Comparison of ENCODE assay signal across 7 mouse cellular contexts in genomic region chr4:151604481-151604880, GRCm38 (mm10).
DNase-seq lines count a peak whose midpoint lies in the region; ATAC-seq lines count a peak whose summit lies in the region.

No protein-coding gene starts in this region.

- H3K9me3 ChIP-seq in intestine, embryonic 14.5 days (ENCODE audit: control insufficient read depth, low read length): no peaks in the 10 kb centered on the region
- H3K9me3 ChIP-seq in midbrain, embryonic 13.5 days: no peaks in the 10 kb centered on the region

- 5% methylated on average over 16 of the region's 16 CpGs for WGBS in intestine, embryonic 14.5 days
- WGBS in midbrain, embryonic 13.5 days: 6% methylated on average over 16 of the region's 16 CpGs

- no peak overlapping the region for H3K27ac ChIP-seq in intestine, embryonic 14.5 days (ENCODE audit: low read depth)
- no peak overlapping the region for H3K27ac ChIP-seq in midbrain, embryonic 13.5 days

- DNase-seq in ZHBTc4 (ENCODE audit: low read depth, low spot score): peak; percentile 94
- DNase-seq in c-Kit-positive CD71-negative TER-119-negative erythroid progenitor cells, embryonic 14.5 days (ENCODE audit: low read depth): peak; percentile 71
- peak; percentile 73 to 78 for DNase-seq in gastrocnemius, postnatal 36 days
- DNase-seq in intestine, embryonic 14.5 days (ENCODE audit: low spot score): peak; percentile 97
- peak; percentile 29 to 32 for DNase-seq in left cerebral cortex, postnatal 25 days (ENCODE audit: low spot score in 2 of 2)
- peak; percentile 45 for DNase-seq in thymus, postnatal 0 days (ENCODE audit: low spot score)

- ATAC-seq in intestine, embryonic 14.5 days (replicated peaks; ENCODE audit: low FRiP score, low TSS enrichment, low read depth): peak; percentile 84; the same call in 1 of the 2 replicates
- ATAC-seq in midbrain, embryonic 13.5 days: peak; percentile 50; the same call in 1 of the 2 replicates

- no peak overlapping the region for H3K4me3 ChIP-seq in intestine, embryonic 14.5 days (ENCODE audit: low read depth, low read length)
- H3K4me3 ChIP-seq in midbrain, embryonic 13.5 days (replicated peaks): no peak overlapping the region

- H3K27me3 ChIP-seq in intestine, embryonic 14.5 days (replicated peaks; ENCODE audit: control insufficient read depth, insufficient read depth, low read length): no peaks in the 10 kb centered on the region
- 0 out of 2 replicates have a peak, but pooled peaks cover 2% of the 10 kb centered on the region for H3K27me3 ChIP-seq in midbrain, embryonic 13.5 days

- no peaks in the 10 kb centered on the region for H3K4me1 ChIP-seq in intestine, embryonic 14.5 days (replicated peaks; ENCODE audit: control insufficient read depth, insufficient read depth, low read length)
- H3K4me1 ChIP-seq in midbrain, embryonic 13.5 days (replicated peaks): peaks cover 11% of the 10 kb centered on the region

- intact Hi-C loops in gastrocnemius, postnatal 36 days (cut with DNase I): no loop called here
- intact Hi-C loops in left cerebral cortex, postnatal 25 days (cut with DNase I): no loop called here

- H3K4me2 ChIP-seq in intestine, embryonic 14.5 days (ENCODE audit: low read length): no peak overlapping the region
- H3K4me2 ChIP-seq in midbrain, embryonic 13.5 days (replicated peaks): no peak overlapping the region

- H3K36me3 ChIP-seq in intestine, embryonic 14.5 days (ENCODE audit: control insufficient read depth, insufficient read depth, low read length): no peaks in the 10 kb centered on the region
- no peaks in the 10 kb centered on the region for H3K36me3 ChIP-seq in midbrain, embryonic 13.5 days

- H3K9ac ChIP-seq in intestine, embryonic 14.5 days (ENCODE audit: low read length): no peak overlapping the region
- no peak overlapping the region for H3K9ac ChIP-seq in midbrain, embryonic 13.5 days (replicated peaks)

Comparison
In these comparisons a context has a peak if more than half of its experiments do, and no peak if none do; other contexts are left out.
1. DNase-seq: peak in every context shown above with its lines; median percentile 97 in intestine, embryonic 14.5 days; 94 in ZHBTc4; 76 in gastrocnemius, postnatal 36 days; 71 in c-Kit-positive CD71-negative TER-119-negative erythroid progenitor cells, embryonic 14.5 days; 45 in thymus, postnatal 0 days; 30 in left cerebral cortex, postnatal 25 days.